Mouse (Mus musculus) splenic B cell, adult 2 months (primary cell): ENCODE measurements around the gene Apol7c.
A peak's percentile ranks its signal among the peaks of the same experiment; 100 is the strongest.
"Not testable (repeated sequence)": the region's sequence is repeated elsewhere in the genome, so short reads cannot be mapped to it uniquely, and the experiment has no call there.

Source experiments
- DNase-seq: peaks from one replicate; pipeline ENCODE4 v3.0.0-alpha.2; 2011; ENCODE audit warnings: low read depth, low spot score
- H3K27me3 ChIP-seq: 2 replicates; pipeline ENCODE4 v1.6.1; 2012; ENCODE audit warnings: mild to moderate bottlenecking, low read length, moderate library complexity, mixed read lengths; ENCODE audit not compliant: control insufficient read depth, poor library complexity, insufficient read depth, severe bottlenecking
- H3K36me3 ChIP-seq: 2 replicates; pipeline ENCODE4 v1.6.1; 2012; ENCODE audit warnings: mild to moderate bottlenecking, low read length, moderate library complexity, mixed read lengths; ENCODE audit not compliant: control insufficient read depth, poor library complexity, insufficient read depth, severe bottlenecking

Apol7c gene

DNA sequence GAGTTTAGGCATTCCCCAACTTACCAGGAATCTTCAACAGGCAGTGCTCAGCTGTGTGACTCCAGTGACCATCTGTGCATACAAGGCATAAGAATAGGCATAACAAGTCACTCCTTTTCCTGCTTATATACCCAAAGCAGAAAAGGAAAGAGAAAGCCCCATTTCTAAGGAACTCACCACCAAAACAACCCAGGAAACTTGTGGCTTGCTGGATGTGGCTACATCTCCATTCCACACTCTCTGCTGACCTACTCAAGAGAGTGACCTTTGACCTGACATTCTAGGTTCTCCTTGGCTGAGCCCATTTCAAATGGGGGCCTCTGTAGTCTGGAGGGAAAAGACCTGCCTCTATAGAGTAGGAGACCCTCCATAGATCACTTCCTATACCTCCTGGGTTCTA is at the start of gene Apol7c:
Gene Apol7c (minus strand): TSS at position 101 of the 400 bp plus-strand sequence.
- no peaks in the 10 kb centered on the region for H3K27me3 ChIP-seq
- no peak for DNase-seq
- H3K36me3 ChIP-seq, result no peaks in the 10 kb centered on the region

DNA sequence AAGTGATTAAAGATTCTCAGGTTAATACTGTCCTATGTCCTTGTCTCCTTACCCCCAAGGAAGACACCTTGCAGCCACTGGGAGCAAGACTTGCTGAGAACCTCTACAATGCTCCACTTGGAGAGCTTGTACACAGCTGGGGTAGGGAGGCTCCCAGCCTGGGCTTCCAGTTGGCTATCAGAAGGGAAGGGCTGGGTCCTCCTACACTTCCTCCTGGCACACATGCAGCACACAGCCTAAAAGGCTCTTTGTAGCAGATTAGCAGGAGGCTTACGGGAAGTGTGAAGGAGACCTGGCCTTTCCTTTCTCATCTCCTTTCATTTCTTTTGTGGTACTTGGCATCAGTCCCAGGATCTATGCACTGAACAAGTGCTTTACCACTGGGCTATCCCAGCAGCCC is 48.6 kb upstream of the Apol7c start:
- Histone ChIP-seq H3K36me3 (no peaks in the 10 kb centered on the region), H3K27me3 (no peaks in the 10 kb centered on the region)
- no peak for DNase-seq

DNA sequence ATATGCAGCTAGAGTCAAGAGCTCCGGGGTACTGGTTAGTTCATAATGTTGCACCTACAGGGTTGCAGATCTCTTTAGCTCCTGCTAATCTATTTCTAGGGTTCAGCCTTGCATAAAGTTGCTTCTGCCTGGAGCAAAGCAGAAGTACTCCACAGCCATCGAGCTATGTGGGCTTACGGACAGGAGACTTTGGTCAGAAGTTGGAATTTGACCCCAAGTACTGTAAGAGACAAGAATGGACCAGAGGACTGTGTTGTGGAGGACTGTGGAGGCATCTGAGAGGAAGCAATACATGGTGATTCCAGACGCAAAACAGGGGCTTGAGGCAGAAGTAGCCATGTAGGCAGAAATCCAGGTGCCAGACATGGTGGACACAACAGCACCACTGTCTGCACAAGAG is 46.2 kb upstream of the Apol7c start:
- no peaks in the 10 kb centered on the region for H3K36me3 ChIP-seq
- no peak for DNase-seq
- H3K27me3 ChIP-seq, result no peaks in the 10 kb centered on the region

DNA sequence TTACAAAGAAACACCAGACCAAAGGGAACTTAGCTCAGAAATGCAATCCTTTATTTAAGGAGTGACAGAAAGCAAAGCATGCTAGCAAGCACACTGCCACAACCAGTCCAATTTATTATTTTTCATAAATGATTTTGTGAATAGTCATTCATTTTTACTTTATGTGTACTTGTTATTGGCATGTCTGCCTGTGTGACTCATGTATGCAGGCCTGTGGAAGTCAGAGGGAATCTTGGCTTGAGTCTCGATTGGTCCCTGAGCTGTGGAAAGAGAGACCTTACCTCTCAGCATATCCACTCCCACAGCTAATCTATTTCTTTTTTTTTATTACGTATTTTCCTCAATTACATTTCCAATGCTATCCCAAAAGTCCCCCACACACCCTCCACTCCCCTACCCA is 45.7 kb upstream of the Apol7c start:
- no peaks in the 10 kb centered on the region for H3K27me3 ChIP-seq
- DNase-seq, result no peak
- H3K36me3 ChIP-seq, result no peaks in the 10 kb centered on the region

DNA sequence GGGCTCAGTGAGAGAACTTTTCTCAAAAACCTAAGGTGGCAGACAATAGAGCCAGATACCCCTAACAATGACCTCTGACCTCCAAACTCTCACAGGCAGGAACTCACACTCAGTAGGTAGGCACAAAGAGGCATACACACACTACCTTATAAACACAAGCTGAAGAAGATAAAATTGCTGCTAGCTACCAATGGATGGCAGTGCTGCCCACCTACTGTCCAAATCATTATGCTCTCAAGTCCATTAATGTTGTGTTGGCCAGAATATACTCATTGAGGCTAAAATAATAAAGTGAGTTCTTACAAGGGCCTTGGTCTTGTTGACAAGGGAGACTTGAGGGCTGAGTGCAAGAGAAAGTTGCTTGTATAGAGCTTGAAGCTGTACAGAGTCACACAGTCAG is 30.1 kb upstream of the Apol7c start:
- Histone ChIP-seq H3K27me3 (no peaks in the 10 kb centered on the region), H3K36me3 (no peaks in the 10 kb centered on the region)
- DNase-seq, result no peak

DNA sequence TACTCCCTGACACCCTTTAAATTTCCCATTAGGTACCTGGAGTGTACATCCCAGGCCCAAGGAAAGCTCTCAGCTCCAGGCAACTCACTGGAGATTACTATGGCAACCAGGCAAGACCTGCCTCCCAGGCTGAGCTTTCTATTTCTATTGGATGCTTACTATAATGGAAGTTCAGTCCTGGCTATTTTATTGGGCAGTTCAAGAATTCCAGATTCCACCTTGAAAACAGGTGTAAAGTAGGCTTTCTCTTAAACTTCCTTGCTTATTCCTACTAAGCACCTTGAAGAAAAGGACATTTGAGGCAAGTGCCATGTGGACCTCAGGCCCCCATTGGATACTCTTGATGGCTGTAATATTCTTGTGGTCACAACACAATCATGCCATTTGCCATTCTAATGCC is 28.7 kb upstream of the Apol7c start, which contains the start of gene 1700025B11Rik:
Gene 1700025B11Rik (minus strand): TSS at position 101 of the 400 bp plus-strand sequence.
- DNase-seq, result no peak
- Histone ChIP-seq H3K27me3 (no peaks in the 10 kb centered on the region), H3K36me3 (no peaks in the 10 kb centered on the region)

DNA sequence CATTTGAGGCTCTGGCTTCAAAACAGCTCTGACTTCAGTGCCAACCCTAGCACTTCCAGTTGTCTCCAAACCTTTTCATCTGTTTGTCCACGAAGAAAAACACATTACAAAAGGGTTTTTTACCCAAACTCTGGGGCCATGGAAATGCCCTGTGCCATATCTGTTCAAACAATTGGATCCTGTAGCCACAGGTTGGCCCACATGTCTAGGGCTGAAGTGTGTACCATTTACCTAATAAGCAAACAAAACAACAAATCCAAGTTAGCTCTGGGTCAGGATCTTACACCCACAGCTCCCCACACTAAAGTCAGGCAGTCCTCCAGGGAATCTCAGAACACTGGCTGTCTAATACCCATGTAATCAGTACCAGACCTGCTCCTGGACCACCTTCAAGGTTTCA is 6.1 kb upstream of the Apol7c start:
- not testable (repeated sequence) for DNase-seq, H3K27me3 ChIP-seq, H3K36me3 ChIP-seq

DNA sequence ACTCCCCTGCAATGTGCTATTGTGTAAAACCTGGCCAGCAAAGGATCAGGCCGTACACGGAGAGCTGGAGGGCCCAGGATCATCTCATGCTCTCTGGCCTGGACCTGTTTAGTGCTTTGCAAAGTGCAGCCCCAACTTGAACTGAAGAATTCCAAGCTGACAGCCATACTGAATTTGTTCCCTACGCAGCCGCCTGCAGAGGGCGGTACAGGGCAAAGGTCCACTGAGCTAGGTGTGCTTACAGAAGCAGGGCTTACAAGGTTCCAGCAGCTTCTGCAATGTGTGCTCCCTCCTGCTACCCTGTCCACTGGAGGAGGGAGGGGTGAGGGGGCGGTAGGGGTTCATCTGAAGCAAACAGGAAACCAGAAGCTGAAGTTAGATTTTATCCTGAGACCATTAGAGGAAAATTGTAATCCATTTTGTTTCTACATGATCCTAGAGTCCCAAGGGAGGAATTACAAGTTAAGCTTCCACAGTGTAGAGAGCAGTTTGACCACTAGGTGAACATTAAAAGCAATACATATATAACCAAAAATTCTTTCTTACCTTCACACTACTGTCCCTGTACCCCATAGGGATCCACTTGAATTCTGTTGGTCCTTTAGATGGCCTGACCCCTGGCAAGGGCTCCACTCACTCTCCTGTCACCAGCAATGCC is 9.8 kb downstream of the Apol7c start:
- not testable (repeated sequence) for H3K36me3 ChIP-seq, H3K27me3 ChIP-seq
- peak; percentile 23 for DNase-seq

DNA sequence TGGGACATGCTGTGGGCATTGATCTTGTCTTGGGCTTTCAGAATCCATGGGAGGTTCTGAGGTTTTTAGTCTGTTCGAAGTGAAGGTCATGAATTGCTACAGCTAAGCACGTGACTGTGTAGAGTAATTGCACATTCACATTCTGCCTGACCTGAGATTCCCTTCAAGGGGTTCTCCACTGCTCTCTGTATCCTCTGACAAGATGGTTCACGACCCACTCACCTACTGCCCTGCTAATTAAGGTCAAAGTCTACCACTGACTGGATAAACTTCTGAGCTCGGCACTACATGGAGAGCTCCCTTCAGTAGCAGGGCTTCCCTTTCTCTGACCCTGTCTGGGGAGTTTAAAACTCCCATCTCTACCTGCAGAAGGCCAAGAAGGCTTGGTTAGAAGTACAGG is 12.5 kb downstream of the Apol7c start:
- not testable (repeated sequence) for H3K27me3 ChIP-seq, DNase-seq, H3K36me3 ChIP-seq

DNA sequence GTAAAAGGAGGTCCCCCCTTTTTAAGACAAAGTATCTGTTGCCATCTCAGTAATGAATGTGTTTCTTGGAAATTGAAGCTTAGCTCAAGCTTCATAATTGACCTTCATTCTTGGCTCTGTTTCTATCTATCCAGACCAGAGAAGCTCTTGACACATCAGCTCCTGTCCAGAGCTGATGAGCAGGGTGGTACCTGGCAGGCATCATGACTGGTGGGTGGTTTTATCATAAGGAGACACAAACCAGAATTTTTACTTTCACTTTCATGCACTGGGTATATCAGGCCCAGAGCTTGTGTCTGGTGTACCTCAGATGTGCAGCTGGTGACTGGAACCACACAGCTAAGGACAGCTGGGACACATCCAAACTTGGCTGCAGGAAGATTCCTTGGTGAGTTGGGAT is 25.1 kb downstream of the Apol7c start, which contains the start of gene Apol11a:
Gene Apol11a (plus strand): TSS at position 306 of the 400 bp plus-strand sequence.
- not testable (repeated sequence) for H3K27me3 ChIP-seq, DNase-seq, H3K36me3 ChIP-seq

DNA sequence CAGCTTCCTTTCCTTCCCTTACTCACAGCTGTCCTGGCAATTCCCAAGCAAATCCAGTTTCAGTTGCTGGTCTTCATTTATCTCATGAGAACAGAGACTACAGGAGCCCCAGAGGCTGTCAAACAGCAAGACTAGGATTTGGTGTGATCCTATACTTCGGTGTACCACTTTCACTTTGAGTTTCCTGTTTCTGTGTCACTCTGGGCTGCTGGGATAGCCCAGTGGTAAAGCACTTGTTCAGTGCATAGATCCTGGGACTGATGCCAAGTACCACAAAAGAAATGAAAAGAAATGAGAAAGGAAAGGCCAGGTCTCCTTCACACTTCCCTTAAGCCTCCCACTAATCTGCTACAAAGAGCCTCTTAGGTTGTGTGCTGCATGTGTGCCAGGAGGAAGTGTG is 38.4 kb downstream of the Apol7c start:
- H3K27me3 ChIP-seq, DNase-seq, H3K36me3 ChIP-seq: not testable (repeated sequence)

DNA sequence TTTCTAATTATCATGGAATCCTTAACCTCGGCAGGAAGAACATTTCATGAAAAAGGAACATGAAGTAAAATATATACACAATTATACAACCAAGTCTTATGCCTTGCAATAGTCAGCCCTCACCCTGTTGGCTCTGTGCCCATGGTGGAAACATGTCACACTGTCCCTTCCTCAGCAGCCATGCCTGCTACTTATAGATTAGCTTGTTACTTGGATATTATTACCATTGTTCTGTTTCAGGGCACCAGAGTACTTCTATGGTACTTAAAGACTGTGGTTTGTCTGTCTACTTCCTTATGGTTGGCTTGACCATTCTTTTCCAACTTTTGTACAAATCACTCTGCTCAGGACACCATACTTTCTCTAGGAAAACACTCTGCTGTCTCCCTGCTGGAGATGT is 39.9 kb downstream of the Apol7c start:
- H3K27me3 ChIP-seq, DNase-seq, H3K36me3 ChIP-seq: not testable (repeated sequence)

DNA sequence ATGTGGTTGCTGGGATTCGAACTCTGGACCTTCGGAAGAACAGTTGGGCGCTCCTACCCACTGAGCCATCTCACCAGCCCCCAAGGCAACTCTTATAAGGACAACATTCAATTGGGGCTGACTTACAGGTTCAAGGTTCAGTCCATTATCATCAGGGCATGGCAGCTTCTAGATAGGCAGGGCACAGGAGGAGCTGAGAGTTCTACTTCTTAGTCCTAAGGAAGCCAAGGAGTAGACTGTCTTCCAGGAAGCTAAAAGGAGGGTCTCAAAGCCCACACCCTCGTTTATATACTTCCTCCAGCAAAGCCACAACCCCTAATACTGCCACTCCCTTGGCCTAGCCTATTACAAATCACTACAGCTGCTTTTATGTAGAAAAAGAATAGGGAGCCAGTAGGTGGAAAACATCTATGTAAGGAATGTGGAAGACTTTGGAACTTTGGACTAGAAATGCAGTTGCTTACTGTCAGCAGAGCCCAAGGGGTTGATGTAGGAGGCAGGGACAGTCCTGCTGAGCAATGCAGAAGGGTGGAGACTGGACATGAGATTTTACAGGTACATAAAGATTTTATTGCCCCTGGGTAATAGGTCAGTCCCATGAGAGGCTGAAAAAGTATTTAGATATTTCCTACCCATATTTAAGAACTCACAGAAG is 50.8 kb downstream of the Apol7c start:
- DNase-seq, result no peak
- Histone ChIP-seq H3K27me3 (no peaks in the 10 kb centered on the region), H3K36me3 (no peaks in the 10 kb centered on the region)

DNA sequence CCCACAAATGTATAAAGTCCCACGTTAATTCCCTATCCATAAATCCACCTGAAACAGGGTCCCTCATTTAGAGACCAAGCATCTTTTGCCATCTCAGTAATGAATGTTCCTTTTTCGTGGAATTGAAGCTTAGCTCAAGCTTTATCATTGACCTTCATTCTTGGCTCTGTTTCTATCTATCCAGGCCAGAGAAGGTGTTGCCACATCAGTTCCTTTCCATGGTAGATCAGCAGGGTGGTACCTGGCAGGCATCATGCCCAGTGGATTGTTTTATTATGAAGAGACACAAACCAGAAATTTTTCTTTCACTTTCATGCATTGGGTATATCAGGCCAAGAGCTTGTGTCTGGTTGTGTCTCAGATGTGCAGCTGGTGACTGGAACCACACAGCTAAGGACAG is 56.4 kb downstream of the Apol7c start, which contains the start of gene Apol10a:
Gene Apol10a (plus strand): TSS at position 355 of the 400 bp plus-strand sequence.
- H3K27me3 ChIP-seq, DNase-seq, H3K36me3 ChIP-seq: not testable (repeated sequence)
